Mouse (Mus musculus): ENCODE measurements at regions not wholly inside any gene's neighbourhood (a gene's known extent, or its start where the extent isn't known, plus 50 kb on each side); places are given as distances from the start of the nearest gene placed in this dataset.

GRCm38 (mm10) chr19:26355054-26355453, 249.8 kb upstream of the Smarca2 start:
- TF ChIP-seq POLR2A (IDR thresholded peaks at IDR 0.05; ENCODE audit: low read depth, low read length): no peak
- no peak for TF ChIP-seq CTCF (IDR thresholded peaks at IDR 0.05; ENCODE audit: extremely low read depth, insufficient read length, insufficient replicate concordance, low read depth, low read length)
